Mouse (Mus musculus) v-Abl transformed pro-B cells (cell line): Measurements from ENCODE around the gene Ppp1r15b.

Source experiments
- in situ Hi-C, 2 experiments: fragments of 400-800 bp; cut with MboI; formaldehyde crosslinking; loops; one replicate each; pipeline ENCODE4 v1.15.1; 2025; ENCODE audit not compliant: unreplicated experiment in 2 of 2

Gene Ppp1r15b

GRCm38 (mm10) chr1:133182016-133182705 lies 51.2 kb downstream of the Ppp1r15b start:
- in situ Hi-C loops, result loop anchor here in 1 of 2 experiments (25.0 kb wide), 1 partner anchor 420 kb away; no protein-coding TSS in a partner anchor

GRCm38 (mm10) chr1:133182706-133183095 lies 51.8 kb downstream of the Ppp1r15b start:
- in situ Hi-C loops, result loop anchor here in 1 of 2 experiments (25.0 kb wide), 1 partner anchor 420 kb away; no protein-coding TSS in a partner anchor

GRCm38 (mm10) chr1:133183141-133183925 lies 52.4 kb downstream of the Ppp1r15b start:
- in situ Hi-C loops, result loop anchor here in 1 of 2 experiments (25.0 kb wide), 1 partner anchor 421 kb away; no protein-coding TSS in a partner anchor

- in situ Hi-C loops, result loop anchor here in 1 of 2 experiments (25.0 kb wide), 1 partner anchor 426 kb away; no protein-coding TSS in a partner anchor
Observed at GRCm38 (mm10) chr1:133187948-133188680, 57.2 kb downstream of the Ppp1r15b start.

GRCm38 (mm10) chr1:133188719-133189118 lies 57.8 kb downstream of the Ppp1r15b start:
- in situ Hi-C loops, result loop anchor here in 1 of 2 experiments (25.0 kb wide), 1 partner anchor 426 kb away; no protein-coding TSS in a partner anchor
